Mouse (Mus musculus): Measurements from ENCODE around the gene Umps.

Umps gene

DNA sequence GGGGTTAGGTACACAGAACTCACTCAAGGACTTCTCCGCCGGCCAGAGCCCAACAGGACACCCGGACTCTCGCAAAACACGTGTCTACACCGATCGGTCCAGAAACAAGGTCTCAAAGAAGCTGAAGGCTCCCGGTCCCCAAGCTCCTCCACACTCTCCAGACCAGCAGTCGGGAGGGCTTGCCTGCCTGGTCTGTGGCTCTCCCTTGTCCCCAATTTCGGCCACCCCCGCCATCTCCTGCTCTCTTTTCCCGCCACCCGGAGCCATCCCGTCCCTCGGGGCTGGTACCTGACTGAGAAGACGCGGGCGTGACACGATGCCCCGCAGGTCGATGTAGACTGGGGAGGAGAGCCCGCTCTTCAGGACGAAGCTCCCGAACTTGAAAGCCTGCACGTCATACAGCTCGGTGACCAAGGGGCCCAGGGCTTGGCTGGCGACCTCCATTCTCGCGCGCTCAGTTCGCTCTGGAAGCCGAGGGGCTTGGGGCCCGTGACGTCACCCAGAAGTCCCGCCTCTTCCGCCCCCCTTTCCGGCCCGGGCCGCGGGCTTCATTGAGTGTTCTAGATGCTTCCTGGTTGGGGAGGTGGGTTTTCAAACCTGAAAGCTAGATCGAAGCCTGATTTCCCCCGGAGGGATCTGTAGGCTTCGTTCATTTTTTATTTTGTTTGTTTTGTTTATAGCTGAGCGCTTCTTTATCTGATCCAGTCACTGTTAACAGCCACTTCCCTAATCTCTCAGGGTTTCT is at the start of gene Umps:
TSS of gene Umps (minus strand) at position 501 of the 745 bp plus-strand sequence.
- DNase-seq (ENCODE audit: low spot score) = peak; percentile 85

DNA sequence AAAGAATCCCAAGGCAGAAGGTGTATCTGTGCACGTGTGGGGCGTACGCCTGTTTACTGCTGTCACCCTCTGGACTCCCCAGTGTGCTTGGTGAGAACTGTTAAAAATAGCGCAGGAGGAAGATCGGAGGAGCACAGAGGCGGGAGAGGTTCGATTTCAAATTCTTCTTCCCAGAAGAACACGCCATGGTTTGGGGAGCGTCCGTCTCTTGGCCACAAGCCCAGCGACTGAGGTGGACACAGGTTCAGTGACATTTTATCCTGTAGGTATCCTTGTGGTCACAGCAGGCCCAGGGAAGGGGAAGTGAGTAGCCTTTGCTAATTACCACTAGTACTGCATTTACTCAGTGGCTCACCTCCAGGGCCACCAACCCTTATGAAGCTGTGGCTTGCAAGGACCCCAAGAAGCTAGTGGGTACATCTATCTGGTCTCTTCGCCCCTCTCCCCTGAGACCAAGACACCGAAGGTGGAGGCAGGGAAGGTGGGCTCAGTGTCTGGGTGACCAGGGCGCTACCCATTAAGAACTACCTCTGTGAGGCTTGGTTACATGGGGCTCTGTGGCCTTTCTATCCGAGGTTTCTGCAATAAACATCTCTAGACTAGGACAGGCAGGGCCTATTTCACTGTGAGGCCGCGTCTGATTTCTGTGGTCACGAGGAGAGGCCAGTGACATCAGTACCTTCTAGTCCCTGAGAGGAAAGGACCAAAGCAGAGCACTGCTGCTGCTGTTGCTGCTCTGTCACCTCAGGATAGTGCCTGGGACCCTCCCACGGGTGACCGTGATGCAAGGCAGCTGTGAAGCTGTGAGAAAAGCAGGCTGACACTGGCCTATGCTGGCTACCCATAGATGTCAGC is 45.4 kb upstream of the Umps start:
- no peak for DNase-seq (ENCODE audit: low spot score)

DNA sequence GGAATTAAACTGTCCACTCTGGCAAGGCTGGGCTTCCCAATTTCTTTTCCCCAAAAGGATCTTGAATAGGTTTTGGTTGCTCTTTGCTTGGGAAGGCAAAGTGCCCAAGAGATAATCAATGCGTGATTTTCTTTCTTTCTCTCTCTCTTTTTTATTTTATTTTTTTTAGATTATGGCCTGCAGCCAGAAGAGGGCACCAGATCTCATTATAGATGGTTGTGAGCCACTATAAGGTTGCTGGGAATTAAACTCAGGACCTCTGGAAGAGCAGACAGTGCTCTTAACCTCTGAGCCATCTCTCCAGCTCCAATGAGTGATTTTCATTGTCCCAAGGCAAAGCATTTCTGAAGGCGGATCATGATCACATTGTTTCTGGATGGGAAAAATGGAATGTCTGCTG is 42.7 kb upstream of the Umps start:
- DNase-seq (ENCODE audit: low spot score) = no peak

DNA sequence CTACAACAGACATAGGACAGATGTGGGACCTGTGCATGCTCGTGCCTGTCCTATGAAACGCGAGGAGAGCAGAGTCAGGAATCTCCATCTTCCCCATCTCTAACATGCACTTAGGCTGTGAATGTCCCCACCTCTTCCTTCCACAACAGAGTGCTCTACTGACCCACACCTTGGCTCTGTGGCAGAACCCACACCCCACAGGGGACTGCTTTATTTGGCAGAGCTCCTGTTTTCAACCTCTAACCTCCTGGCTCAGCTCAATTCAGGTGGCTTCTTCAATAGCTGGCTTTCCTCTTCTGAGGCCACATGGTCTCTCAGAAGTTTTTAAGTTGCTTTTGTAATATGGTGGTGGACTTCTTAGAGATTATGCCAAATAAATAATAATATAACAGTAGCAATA is 39.1 kb upstream of the Umps start:
- DNase-seq (ENCODE audit: low spot score) = no peak

DNA sequence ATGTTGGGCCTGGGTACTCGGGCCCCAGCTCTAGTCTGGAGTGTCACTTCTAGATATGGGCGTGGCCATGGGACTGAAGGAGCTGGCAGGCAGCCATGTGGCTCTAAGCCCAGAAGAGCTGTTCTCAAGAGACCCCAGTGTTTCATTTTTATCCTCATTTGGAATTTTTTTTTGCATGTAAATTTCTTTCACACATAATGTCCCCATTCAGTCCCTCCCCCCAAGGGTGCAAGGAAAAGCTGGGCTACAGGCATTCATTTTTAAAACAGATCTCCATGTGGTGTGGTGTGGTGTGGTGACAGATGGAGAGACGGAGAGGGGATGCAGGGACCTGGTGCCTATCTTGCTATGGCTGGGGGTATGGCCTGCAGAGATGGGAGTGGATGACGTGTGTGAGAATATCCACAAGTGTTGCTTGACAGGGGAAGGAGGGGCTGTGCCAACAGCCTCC is 37.3 kb upstream of the Umps start:
- peak; percentile 54 for DNase-seq (ENCODE audit: low spot score)

DNA sequence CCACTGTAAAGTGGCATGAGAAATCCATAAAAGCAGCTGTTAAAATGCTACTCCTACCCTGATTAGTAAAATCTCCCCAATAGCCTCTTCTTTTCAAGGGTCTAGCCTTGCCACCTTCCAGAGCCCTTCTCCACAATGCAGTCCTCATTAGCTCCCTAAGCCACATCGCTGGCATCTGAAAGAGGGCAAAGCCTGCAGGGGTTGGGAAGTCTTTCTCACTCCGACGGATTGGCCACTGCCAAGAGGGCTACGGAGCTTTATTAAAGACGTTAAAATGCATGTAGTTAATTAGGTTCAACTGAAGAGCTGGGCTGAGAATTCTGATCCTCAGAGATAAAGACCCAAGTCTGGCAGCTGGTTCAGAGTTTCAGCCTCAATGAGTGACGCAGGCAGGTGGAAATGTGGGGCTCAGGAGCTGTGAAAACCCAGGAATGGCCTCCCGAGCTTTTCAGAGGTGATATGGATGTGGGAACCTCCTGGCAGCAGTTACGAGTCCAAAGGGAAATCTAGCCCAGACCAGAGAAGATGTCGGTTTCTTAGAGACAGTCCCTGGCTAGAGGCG is 36.8 kb upstream of the Umps start:
- DNase-seq (ENCODE audit: low spot score) = no peak

DNA sequence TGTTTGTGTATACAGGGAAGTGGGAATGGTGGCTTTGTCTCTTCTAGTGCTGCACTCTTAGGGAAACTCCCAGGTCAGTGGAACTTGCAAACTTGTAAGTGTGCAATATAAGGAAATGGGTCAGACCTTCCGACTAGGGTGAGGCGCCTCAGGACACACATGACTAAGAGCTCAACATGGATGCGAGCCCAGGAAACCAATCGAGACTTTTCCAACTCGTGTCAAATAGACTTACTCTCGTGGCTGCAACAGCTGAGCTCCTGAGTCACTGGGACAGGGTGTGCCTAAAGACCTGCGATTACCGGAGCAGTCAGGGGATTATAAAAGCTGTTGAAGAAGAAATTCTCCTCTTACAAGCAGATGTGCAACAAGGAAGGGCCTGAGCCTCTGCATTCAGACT is 33.9 kb upstream of the Umps start:
- no peak for DNase-seq (ENCODE audit: low spot score)

DNA sequence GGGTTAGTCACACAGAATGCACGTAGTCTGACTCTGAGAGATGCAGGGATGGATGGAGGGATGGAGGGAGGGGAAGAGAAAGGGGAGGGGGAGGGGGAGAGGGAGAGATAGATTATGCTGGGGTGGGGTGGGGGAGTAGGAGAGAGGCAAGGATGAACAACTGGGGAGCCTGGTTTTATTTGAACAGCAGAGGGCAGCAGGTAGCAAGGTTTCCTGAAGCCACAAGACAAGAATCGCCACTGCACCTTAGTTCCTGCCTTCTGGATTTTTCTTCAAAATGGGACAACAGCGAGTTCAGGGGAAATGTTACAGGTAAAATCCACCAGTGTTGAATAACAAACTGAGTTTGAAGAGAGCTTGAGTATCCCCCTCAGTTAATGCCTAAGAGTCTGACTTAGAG is 32.5 kb upstream of the Umps start:
- DNase-seq (ENCODE audit: low spot score) = peak; percentile 63

DNA sequence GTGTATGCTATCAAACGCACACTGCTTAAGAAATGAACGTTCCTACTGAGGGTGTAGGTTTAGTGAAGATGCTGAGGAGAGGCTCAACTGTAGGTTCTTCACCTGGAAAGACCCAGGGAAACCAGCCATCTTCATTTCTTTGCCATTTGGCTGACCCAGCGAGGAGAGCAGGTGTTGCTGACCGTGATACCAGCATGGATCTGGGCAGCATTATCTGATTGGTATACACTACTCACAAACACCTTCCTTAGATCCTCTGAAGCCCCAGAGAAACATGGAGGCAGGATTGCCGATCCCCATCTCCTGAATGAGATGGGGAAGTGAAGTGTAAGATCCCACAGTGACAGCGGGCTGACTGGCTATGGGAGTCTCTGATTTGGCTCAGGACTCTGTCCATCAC is 31.2 kb upstream of the Umps start:
- no peak for DNase-seq (ENCODE audit: low spot score)

DNA sequence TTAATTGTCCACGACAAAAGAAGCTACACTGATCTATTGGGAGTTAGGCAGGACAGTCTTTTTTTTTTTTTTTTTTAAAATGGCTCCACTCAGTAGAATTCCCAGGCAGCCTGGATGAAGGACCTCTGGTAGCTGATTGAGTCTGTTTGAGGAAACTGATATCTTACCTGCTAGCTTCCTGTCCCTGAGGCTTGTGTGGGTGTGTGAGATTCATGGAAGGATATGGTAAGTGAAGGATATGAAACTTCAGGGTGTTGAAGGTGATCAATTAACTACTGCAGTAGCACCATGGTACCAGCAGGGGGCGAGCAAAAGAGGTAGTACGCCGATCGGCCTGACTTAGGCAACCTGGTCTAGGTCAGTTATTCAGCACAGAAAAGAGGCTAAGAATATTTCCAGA is 29.2 kb upstream of the Umps start:
- DNase-seq (ENCODE audit: low spot score) = peak; percentile 48

DNA sequence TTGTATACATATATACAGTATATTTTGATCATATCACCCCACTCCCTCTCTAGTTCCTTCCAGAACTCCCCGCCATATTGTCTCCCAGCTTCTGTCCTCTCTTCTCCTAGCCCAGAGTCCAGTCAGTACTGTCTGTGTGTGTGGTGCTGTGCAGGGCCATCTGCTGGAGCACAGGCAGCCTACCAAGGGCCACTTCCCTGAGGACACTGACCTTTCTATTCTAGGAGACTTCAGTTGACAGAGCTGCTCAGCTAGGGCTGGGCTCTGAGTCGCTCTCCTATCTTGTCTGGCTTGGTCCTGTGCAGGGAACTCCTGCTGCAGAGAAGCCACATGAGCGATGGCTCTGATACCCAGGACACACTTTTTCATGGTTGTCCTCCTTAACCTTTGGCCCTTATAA is 28.7 kb upstream of the Umps start:
- no peak for DNase-seq (ENCODE audit: low spot score)

DNA sequence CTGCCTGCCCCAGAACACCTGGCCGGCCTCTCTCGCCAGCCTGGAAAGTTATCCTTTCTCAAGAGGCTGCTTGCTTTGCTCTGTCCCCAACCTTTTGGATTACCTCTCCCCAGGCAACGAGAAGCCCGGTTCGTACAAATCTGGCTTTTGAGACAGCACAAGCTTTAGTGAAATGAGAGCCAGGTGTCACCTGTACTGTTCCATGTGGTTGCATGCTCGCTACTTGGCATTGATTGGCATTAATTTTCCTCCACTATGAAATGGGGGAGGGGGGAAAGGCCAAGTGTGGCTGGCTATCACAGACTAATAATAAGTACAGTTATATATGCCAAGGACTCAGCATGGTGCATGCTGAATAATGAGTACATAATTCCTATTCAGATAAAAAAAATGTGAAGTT is 27.5 kb upstream of the Umps start:
- DNase-seq (ENCODE audit: low spot score) = no peak

DNA sequence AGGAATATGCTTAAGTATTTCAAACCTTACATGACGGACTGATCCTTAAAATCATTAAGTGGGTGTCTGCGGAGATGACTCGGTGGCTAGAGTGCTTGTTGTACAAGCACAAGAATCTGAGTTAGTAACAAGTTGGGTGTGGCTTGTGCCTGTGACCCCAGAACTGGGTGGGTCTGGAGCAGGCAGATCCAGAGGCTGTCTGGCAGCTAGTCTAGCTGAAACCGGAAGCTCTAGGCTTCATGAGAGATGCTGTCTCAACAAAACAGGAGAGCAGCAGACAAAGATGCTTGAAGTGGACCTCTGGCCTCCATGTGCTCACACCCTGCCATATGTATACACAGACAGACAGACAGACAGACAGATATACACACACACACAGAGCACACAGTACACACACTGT is 23.9 kb upstream of the Umps start:
- no peak for DNase-seq (ENCODE audit: low spot score)

DNA sequence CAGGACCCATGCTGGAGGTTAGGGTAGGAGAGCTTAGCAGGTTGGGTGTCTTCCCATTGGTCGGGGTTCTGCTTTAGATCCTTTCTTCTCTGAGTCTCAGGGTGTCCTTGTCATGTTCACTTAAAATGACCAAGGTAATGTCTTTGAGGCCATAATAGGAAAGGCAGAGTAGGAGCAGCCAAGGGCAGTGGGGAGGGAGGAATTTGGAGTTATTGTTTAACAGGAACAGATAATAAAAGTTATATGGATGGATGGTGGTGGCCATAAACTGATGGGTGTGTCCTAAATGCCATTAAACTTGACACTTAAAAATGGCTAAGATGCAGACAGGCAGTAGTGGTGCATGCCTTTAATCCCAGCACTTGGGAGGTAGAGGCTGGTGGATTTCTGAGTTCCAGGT is 22.3 kb upstream of the Umps start:
- no peak for DNase-seq (ENCODE audit: low spot score)

DNA sequence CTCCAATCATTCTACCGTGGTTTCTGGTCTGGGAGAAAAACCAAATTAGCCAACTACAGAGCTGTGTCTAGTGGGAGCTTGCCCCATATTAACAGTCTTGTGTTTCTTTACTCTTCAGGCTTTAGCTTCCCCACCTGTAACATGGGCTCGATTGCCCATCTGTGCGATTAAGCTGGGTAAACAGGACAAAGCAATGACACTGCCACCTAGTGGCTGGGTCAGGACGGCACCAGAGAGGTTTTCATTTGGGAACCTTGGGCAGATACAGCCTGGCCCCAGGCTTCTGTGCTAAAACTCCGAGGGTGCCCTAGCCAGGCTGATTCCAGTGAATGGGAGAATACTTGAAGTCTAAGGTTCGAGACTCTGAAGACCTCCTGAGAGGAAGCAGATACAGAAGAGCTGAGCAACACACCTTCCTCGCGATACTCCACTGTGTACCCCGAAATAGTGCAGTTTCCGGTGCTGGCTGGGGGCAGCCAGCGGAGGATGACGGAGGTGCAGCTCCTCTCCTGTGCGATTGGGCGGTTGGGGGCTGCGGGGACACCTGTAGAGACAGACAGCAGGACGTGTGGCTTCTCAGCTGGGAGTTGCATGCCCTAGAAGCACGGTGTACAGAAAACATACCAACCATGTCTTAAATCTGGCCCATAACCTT is 21.6 kb upstream of the Umps start:
- peak; percentile 52 for DNase-seq (ENCODE audit: low spot score)

DNA sequence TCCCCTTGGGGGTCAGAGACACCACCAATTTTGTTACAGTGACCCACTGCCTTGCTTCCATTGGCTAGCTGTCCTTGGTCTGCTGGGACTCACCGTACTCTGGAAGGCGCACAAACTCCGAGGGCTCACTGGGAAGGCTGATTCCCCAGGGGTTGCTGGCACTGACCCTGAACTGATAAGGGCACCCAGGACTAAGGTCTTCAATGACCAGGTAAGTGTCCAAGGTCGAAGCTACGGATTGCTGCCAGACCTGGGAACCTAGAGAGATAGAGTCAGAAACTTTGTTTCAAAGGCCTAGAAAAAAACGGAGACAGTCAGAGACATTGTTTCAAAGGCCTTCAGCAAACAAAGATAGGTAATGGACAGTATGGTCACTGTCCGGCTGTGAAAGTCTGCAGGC is 20.2 kb upstream of the Umps start:
- DNase-seq (ENCODE audit: low spot score) = no peak

DNA sequence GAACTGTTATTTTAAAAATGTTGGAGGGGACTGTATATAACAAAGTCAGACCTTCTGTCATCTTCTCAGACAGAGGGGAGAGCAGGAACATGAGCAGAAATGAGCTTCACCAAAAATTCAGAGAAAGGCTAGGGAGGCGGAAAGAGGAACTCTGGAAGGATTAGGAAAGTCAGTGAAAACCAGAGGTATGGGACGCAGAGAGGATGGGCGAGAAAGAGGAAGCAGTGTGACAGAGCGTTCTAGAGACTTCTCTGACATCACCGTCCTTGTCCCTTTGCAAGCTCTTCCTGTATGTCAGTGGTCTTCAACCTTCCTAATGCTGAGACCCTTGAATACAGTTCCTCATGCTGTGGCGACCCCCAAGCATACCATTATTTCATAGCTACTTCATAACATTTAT is 18.5 kb upstream of the Umps start:
- DNase-seq (ENCODE audit: low spot score) = no peak

DNA sequence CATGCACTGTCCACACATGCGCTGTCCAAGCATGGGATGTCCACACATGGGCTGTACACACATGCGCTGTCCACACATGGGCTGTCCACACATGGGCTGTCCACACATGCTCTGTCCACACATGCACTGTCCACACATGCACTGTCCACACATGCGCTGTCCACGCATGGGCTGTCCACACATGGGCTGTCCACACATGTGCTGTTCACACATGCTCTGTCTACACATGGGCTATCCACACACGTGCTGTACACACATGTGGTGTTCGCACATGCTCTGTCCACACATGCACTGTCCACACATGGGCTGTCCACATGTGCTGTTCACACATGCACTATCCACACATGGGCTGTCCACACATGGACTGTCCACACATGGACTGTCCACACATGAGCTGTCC is 16.9 kb upstream of the Umps start:
- no peak for DNase-seq (ENCODE audit: low spot score)

DNA sequence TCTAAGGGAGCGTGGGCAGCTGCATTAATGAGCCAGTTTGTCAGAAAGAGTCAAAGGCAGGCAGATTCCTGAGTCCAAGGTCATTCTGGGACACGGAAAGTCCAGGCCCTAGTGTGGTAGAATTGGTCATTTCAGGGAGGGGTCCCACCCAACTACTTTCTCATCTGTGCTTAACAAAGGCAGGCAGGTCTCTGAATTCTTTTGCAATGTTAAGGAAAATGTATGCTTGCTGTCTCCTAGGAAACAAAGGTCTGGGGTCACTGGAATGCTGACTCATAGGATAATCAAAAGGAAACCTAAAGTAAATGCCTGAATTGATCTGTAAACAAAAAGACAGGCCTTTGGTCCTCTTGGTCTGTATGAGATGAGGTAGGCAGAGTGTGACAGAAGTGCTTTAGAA is 13.0 kb upstream of the Umps start:
- DNase-seq (ENCODE audit: low spot score) = no peak

DNA sequence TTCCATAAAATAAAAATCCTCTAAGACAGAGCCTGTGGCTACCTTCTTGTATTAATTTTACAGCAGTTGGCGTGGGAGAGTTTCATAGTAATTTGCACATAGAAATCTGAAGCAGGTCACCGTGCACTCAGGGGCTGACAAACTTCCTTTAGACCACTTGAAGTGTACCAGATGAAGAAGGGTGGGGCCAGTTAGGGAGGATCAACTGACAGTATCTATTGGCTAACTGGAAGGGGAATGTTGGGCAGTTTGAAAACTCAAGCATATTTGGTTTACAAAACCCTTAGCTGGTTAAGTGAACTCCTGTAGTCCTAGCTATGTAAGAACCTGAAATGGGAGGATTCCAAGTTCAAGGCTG is 424 bp upstream of the Umps start:
- DNase-seq (ENCODE audit: low spot score) = no peak

DNA sequence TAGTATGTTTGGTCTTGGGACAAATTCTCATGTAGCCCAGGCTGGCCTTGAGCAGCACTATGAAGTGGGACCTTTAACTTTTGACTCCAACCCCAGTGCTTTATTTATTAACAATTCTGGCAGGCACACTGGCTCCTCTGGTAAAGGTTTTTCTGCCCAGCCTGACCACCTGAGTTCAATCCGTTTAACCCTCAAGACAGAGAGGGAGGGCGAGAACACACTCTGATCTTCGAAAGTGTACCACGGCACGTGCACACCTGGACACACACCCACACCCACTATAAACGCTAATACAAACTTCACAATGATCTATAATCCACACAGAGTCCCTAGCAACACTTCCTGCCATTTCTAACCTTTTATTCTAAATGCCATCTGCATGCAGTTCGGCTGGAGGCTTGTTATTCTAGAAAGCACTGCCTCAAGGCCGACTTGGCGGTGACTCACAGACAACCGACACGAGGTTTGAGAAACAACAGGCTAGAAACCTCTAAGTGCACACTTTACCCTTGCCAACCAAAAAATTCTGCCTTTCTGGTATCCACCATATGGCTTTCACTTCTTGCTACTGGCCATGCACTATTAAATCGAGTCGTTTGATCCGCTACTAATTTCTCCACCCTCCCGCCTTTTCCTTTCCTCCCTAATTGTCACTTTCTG is 830 bp downstream of the Umps start:
- no peak for DNase-seq (ENCODE audit: low spot score)

DNA sequence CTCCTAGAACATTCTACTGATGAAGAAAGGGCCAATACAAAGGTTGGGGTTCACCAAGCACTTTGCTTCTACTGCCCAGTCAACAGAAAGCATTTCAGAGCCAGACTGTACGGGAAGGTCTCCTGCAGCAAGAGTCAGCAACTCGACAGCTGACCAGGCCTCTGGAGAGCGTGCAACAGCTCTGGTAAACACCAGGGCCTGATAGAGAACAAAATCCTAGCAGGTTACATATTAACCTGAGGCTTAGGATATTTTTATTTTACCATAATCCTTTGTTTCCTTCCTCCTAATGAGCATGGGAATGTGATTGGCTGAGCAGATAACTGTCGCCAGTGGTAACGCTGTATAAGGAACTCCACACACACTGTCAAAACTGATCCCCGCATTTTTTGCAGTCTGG is 3.3 kb downstream of the Umps start:
- DNase-seq (ENCODE audit: low spot score) = no peak
